Mouse (Mus musculus) E14TG2a.4 (cell line): Measurements from ENCODE around the gene Hes3.

ENCODE experiments used
- H3K27me3 ChIP-seq: 2 replicates; pipeline ENCODE4 v1.6.1; 2014; ENCODE audit warnings: low read length, control low read depth; ENCODE audit not compliant: insufficient read depth
- H3K36me3 ChIP-seq: 2 replicates; pipeline ENCODE4 v1.6.1; 2014; ENCODE audit warnings: low read length, control low read depth; ENCODE audit not compliant: insufficient read depth
- H3K4me1 ChIP-seq: replicated peaks from 2 replicates; pipeline ENCODE4 v1.6.1; 2014; ENCODE audit warnings: low read depth, low read length, control low read depth
- H3K4me3 ChIP-seq: replicated peaks from 2 replicates; pipeline ENCODE4 v1.5.1; 2014; ENCODE audit warnings: mild to moderate bottlenecking, low read length
- H3K9me3 ChIP-seq: 2 replicates; pipeline ENCODE4 v1.6.1; 2014; ENCODE audit warnings: low read length, control low read depth
- CTCF ChIP-seq: conservative IDR thresholded peaks from 2 replicates; pipeline ENCODE4 v1.5.1; 2014; ENCODE audit warnings: low read length
- NANOG ChIP-seq: IDR thresholded peaks from 2 replicates; pipeline ENCODE4 v1.6.1; 2014; ENCODE audit warnings: borderline replicate concordance, low read length, mixed read lengths
- POU5F1 ChIP-seq: IDR thresholded peaks from 2 replicates; pipeline ENCODE4 v1.6.1; 2014; ENCODE audit warnings: low read length, borderline replicate concordance

Gene Hes3

DNA sequence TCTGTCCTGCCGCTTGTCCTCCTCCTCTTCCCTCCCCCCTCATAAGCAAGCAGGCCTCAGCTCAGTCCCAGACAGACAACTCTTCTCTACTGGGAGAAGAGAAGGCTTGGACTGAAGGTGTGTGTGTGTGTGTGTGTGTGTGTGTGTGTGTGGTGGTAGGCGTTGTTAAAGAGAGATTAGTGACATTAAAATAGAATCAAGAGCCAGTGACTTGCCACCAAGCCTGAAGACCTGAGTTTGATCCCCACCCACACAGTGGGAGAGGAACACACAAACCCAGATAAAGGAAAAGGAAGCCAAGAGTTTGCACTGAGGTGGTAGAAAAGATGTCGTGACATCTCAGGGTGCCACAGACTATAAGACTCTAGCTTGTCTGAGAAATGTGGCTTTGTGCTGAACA lies 44.3 kb downstream of the Hes3 start:
- no peaks in the 10 kb centered on the region for H3K27me3 ChIP-seq
- H3K4me1 ChIP-seq = peaks cover 1% of the 10 kb centered on the region
- TF ChIP-seq NANOG (no peak), CTCF (no peak), POU5F1 (no peak)
- no peak overlapping the region for H3K4me3 ChIP-seq
- peaks cover 59% of the 10 kb centered on the region for H3K36me3 ChIP-seq
- H3K9me3 ChIP-seq = no peaks in the 10 kb centered on the region

DNA sequence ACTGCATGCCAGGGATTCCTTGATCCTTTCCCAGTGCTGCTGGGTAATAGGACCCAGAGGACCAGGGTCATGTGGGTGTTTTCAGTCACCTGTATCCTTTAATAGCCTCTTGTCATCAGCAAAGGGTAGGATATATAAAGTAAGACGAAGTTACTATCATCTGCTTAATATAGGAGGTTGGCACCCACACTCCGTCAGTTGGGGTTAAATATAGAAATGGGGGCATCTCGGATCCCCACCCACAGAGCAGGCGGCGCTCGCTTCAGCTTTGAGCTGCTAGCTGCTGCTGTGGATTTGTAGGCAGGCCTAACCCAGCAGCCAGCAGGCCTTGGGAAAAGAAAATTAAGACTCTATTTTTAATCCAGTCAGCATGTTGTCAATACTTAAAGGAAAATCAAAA lies 45.5 kb downstream of the Hes3 start:
- H3K36me3 ChIP-seq = peaks cover 71% of the 10 kb centered on the region
- no peaks in the 10 kb centered on the region for H3K27me3 ChIP-seq
- TF ChIP-seq NANOG (no peak), CTCF (no peak), POU5F1 (no peak)
- H3K4me1 ChIP-seq = peaks cover 6% of the 10 kb centered on the region
- no peaks in the 10 kb centered on the region for H3K9me3 ChIP-seq
- no peak overlapping the region for H3K4me3 ChIP-seq

DNA sequence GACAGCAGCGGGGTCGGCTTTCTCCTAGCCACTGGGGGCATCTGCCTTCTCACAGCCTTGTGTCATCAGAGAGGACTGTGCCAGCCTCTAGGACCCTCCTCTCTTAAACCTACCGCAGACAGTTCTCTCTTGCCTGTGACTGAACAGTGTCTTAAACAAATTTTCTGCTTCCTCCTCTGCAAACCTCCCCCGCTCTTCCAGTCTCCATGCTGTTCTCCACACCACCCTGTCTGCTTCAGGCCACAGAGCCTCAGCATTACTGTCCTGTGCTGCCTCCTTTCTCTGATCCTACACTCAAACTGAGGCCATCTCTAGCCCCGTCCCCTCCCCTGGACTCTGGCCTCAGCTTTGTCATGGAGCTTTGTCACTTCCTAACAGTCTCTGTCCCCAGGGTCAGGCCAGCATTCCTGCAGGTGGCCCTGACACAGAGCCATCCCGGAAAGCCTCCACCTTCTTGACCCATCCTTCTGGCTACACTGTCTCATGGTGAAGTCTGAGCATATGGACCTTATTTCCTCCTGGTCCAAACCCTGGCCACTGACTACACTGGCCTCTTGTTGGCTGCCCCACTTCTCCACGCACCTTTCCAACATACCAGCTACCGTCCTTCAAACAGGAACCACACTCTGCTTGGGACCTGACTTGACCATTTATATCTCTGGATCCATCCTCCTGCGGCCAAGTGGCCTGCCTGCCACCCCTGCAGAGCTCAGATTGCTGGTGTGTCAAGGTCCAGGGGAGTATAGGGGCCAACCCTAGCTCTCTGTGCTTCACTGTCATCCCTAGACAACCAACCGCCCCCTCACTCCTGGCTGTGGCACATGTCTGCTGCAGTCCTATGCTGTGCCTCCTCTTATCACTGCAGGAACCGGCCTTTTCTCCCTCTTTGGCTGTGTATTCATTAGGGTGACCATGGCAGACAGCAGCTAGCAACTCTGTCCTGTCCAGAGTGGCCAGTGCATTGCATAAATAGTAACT lies 46.6 kb downstream of the Hes3 start:
- TF ChIP-seq CTCF (no peak), POU5F1 (no peak), NANOG (no peak)
- H3K4me1 ChIP-seq = peaks cover 12% of the 10 kb centered on the region
- peaks cover 77% of the 10 kb centered on the region for H3K36me3 ChIP-seq
- no peaks in the 10 kb centered on the region for H3K9me3 ChIP-seq
- no peak overlapping the region for H3K4me3 ChIP-seq
- no peaks in the 10 kb centered on the region for H3K27me3 ChIP-seq

DNA sequence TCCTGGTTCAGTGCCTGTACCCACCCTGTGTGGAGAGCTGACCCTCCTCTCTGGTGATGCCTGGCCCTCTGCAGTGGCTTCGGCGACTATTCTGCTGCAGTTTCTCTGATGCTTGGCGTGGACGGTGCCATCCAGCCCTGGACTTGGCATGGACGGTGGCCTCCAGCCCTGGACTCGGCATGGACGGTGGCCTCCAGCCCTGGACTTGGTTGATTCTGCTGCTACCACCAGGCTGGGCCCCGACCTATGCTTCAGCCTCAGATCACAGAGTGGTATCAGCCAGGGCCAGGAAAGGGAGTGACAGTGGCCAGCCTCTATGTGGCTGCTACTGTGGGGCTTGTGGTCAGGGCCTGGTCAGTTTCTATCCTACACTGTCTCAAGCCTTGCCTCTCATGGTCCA lies 47.5 kb downstream of the Hes3 start:
- peaks cover 18% of the 10 kb centered on the region for H3K4me1 ChIP-seq
- no peak overlapping the region for H3K4me3 ChIP-seq
- no peaks in the 10 kb centered on the region for H3K27me3 ChIP-seq
- no peak for TF ChIP-seq CTCF
- no peak for TF ChIP-seq NANOG
- no peak for TF ChIP-seq POU5F1
- H3K36me3 ChIP-seq = peaks cover 77% of the 10 kb centered on the region
- no peaks in the 10 kb centered on the region for H3K9me3 ChIP-seq

DNA sequence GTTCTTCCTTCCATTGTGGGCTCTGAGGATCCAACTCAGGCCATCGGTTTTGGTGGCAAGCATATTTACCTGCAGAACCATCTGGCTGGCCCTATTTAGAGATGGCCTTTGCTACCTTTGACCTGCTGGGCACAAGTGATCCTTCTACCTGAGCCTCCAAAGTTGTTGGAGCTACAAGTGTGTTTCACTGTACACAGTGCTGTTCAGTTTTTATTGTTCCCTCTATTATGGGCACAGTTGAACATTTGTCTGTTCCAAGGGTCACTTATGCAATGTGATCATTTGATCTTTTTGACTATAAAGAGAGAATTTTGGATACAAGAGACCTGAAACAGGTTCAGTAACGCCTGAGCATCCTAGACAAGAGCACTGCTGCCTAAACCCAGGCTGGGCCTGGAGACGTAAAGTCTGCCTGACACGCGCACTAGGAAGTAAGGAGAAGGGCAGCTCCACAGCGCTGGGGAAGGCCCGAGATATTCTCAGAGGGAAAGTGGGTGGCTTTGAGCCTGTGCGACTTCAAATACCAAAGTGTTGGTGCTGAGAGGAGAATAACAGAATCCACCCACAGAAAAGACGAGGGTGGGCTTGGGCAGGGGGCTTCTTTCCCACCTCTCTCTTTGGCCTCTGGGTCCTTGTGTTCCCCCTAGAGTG lies 48.1 kb downstream of the Hes3 start:
- TF ChIP-seq CTCF (no peak), POU5F1 (no peak), NANOG (no peak)
- H3K9me3 ChIP-seq = no peaks in the 10 kb centered on the region
- no peak overlapping the region for H3K4me3 ChIP-seq
- H3K4me1 ChIP-seq = peaks cover 18% of the 10 kb centered on the region
- H3K27me3 ChIP-seq = no peaks in the 10 kb centered on the region
- peaks cover 78% of the 10 kb centered on the region for H3K36me3 ChIP-seq

DNA sequence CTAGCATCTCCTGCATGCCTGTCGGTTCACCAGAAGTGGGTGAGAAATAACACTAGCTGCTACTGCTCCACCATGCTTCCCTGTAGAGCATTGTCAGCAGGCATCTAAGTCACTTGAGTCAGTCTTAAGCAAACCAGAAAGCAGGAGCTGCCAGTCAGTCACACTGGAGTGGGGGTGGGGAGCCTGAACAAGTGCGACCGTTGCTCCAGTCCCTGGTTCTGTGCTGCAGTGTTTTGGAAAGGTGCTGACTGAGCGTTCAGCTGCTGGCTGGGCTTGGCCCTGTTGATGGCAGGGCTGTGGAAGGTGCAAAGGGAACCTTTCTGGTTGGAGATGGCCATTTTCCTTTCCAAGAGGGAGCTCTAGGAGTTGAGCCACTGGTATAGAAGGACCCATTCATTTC lies 51.5 kb downstream of the Hes3 start:
- no peak overlapping the region for H3K4me3 ChIP-seq
- H3K36me3 ChIP-seq = peaks cover 95% of the 10 kb centered on the region
- H3K4me1 ChIP-seq = peaks cover 18% of the 10 kb centered on the region
- TF ChIP-seq NANOG = no peak
- no peak for TF ChIP-seq POU5F1
- no peak for TF ChIP-seq CTCF
- H3K27me3 ChIP-seq = no peaks in the 10 kb centered on the region
- no peaks in the 10 kb centered on the region for H3K9me3 ChIP-seq
